Mouse (Mus musculus): ENCODE measurements around the gene Coro1b.
A peak's percentile ranks its signal among the peaks of the same experiment; 100 is the strongest.

The Coro1b gene

DNA sequence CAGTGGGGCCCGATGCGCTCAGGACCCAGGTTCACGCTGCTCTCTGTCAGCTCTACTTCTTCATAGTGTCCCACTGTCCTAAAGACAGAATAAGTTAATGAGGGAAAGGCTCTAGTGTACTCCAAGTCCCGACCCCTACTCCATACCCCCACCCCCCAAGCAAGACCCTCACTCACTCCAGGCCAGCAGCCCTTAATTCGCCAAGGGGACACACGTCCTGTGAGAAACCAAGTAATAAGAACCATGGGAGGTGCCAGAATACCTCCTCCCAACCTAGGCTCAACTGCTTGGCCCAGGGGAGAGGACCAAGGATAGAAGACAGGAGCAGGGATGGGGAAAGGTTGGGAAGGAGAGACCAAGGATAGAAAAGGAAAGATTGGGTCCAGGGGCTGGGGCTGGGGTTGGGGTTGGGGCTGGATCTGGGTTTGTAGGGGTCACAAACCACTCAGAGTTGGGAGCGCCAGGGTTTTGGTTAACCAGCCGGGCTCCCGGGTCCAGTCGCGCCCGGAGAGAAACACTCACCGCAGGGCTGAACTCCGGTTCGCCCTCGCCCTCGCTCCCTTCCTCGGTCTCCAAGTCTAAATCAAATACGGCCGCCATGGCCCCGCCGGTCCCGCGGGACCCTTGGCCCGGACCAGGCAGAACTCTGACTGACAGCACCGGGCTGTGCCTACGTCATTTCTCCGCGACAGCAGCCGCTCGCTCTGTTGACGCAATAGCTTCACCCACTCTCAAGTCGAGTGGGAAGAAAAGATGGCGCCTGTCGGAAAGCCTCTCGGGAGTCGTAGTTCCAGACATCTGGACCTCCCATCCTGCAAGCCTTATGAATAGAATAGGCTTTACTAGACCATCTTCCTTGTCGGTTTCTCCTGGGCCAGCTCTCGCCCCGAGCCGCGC, 14.5 kb downstream of the Coro1b start, which contains the start of gene Rps6kb2:
TSS of gene Rps6kb2 (minus strand) at position 709 of the 897 bp plus-strand sequence.
- DNase-seq, result peak; percentile 90 to 92

DNA sequence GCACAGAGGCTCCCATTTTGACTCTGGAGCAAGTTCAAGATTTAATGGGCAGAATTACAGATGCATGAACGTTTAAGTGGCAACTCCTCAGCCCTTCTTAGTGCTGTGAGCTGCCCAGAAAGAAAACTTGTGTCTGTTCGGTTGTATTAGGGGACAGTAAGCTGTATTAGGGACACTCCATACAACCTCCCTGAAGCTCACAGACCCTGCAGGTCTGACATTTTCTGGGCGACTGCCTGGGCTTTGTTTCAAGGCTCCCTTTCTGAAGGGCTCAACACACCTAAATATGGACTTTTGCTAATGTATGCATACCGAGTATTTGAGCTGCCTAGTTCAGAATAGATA, 15.1 kb downstream of the Coro1b start:
- DNase-seq, result no peak

DNA sequence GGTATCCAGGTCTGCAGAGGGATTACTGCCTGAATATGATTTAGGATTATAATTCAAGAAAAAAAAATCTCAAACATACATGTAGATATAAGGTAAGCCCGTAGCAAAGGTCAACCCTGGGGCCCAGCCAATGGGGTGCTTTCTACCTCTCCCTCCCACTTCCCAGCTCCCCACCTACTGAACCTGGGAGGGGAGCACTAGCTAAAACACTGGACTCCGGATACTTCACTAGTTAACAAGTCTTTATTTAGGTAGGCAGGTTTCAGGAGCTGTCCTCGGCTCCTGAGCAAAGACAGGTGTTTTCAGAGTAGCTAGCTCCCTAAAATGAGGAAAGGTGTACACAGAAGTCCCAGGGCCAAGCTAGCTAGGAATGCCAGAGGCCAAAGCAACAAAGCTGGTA, 15.7 kb downstream of the Coro1b start:
- no peak for DNase-seq

DNA sequence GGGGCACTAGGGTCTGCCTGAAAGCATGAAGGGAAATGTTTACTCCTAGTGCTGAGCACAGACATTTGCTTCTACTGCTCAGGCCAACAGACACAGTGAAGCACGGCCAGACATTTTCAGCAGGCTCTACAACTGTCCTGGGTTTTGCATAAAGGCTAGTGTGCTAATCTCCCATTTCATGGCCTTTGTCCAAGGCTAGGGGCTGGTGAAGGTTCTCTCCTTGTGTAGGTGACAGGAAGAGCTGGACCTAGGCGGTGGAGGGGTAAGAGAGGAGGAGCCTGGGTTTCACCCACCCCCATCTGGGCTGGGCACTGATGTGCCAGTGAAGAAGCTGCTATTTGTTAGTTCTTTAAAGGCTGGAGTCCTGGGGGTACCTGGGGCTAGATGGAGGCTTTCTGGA, 16.3 kb downstream of the Coro1b start:
- peak in 1 of 2 experiments; percentile 5 for DNase-seq

DNA sequence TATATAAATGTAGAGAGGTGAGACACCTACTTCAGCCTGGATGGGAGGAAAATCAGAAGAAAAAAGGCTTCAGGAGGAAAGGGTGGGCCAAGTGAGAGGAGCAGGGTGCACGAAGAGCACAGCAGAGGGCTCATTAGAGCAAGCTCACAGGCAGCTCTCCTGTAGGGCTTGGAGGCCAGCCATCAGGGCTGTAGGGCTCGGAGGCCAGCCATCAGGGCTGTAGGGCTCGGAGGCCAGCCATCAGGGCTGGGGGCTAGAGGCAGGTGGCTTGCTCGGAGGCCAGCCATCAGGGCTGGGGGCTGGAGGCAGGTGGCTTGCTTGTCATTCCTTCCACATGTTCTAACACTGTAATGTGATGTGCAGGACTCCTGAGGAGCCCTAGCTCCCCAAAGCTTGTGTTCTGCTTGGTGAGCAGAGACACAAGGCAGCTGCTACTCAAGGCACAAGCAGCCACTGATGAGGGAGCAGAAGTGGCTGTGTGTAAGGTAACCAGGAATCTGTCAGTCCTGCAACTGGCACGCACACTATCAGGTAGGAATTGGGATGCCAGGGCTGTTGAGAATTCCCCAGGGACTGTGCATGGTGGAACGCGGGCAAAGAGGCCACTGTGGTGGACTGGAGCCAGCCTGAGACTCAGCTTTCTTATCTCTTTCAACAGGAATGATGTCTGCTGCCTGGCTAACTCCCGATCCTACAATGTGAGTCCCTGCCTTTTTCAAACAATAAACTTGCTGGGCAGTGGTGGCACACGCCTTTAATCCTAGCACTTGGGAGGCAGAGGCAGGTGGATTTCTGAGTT, 18.5 kb downstream of the Coro1b start:
- peak in 1 of 2 experiments; percentile 5 for DNase-seq

DNA sequence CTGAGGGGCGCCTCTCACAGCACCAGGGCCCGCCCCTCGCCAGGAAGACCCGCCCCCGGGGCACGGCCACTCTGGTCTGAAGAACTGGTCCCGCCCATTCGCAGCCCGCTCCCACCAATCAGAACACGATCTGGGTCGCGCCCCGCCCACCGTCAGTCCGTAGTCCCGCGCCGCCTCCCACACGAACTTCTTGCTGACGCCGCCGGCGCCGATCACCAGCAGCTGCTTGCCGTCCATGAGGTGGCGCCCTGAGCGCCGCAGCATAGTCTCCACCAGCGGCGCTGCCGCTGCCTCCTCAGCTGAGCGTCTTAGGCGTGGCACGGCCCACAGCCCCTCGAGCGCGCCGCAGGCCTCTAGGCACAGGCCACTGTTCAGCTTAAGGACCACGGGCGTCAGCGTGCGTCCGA, 21.0 kb downstream of the Coro1b start:
- peak; percentile 99 to 100 for DNase-seq

DNA sequence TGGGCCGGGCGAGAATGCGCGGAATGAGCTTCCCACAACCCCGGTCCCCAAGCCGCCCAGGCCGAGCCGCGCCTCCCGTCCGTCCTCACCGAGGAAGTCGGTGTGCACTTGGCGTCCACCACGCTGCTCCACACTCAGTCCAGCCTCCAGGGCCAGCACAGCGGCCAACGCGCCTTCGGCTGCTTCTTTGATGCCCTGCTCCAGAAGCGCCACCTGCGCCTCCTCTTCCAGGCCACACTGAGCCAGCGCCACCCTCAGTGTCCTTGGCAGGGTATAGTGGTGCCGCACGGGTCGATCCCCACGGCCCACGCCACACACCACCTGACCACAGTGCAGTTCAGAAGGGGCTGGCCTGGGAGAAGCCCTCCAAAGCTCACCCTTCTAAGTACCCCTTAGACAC, 21.4 kb downstream of the Coro1b start:
- DNase-seq, result no peak

DNA sequence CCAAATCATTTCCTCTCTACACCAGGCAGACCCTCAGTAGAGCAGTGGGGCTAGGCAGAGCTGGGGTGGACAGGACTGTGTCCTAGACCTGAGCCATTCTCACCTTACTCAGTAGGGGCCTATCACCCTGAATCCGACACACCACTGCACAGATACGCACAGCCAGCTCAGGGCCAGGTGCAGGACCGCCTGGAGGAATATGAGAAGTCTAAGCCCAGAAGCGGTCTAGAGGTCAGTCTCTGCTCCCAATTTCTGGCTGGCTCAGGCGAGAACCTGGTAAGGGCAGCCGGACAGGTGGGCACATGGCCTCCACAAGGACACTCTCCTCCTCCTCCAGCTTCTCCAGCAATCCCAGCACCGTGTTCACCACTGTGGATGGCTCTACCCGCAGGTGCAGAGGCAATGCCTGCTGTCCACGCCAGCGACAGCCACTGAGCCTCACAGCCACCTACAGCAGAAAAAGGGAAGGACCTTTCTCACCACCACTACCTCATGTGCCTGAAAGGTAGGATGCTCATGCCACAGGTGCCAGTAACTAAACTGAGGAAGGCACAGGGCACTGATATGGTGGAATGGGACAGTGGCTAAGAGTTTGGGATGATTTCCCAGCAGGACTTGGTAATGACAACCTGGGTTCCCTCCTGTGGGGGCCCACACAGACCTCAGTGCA, 22.4 kb downstream of the Coro1b start:
- no peak for DNase-seq

DNA sequence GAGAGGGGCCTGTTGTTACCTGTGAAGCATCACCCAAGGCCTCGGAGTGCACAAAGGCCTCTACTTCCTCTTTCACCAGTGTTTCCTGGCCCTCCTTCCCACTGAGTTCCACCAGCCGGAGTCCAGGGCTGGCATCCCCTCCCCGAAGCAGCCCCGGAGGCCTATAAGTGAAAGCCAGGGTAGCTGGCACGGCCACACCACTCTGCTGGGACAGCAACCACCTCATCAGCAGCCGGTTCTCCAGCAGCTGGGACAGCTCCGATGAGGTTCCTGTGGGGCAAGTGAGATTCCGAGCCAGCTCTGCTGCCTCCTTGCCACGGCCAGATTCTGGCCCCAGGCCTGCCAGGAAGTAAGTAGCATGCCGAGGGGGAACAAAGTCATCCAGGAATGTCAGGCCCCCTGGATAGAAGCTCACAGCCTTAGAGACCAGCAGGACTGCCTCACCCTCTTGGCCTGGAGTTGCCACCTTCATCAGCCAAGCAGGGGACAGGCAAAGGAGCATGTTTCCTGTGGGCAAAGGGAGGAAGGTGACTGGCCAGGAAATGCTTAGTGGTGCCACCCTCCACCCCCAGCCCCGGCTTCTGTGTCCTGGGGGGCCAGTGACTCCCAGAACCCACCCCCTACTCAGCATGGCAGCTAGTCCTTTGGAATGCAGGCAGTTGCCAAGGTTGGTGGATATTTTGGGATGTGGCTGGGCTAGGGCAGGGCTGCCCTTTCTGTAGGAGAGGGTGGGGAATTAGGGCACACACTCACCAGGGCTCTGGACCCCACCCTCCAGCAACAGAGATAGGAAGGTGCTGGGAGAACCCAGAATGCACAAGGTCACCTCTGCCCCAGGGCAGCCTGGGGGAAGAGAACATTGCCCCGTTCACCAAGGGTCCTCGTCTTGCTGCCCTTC, 23.2 kb downstream of the Coro1b start:
- DNase-seq, result no peak

DNA sequence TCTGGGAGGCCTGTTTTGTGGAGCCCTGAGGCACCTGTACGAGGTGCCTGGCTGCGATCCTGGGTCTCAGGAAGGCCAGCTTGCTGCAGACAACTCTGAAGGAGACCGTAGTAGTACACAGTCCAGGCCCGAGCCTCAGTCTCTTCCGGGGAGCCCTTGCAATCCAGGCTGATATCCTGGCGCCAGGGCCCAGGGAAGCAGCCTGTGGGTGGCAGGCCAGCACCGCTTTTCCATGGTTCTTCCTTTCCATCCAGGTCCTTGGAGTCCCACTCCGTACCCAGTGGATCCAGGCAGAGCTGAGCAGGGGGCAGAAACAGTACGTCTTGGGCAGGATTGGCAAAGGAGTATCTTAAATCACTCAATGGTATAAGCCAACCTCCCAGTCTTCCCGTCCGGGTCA, 24.5 kb downstream of the Coro1b start:
- DNase-seq, result no peak

DNA sequence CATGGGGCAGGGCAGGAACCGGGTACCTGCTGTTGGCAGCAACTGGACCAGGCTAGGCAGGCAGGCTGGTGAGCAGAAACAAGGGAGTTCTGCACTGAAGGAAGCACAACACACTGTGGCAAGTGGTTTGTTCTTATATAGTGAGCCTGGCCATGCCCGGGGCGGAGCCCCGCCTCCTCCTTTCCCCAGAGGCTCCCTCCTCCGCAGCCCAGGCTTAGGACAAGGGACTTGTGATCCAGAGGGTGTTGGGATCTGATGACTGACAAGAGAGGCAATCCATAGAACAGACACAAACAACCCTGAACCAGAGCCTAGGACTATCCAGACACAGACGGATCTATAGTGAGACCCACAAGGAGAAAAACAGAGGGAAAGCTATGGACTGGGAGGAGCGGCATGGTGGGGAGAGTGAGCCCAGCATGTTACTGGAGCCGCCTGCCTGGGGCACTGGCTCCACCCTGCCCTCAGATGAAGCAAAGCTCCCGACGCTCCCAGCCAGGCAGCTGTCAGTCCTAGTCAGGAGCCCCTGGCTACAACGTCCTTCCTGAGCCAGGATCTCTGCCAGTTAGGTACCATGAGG, 27.0 kb downstream of the Coro1b start, which contains the start of gene Carns1:
TSS of gene Carns1 (minus strand) at position 112 of the 580 bp plus-strand sequence.
- no peak for DNase-seq

DNA sequence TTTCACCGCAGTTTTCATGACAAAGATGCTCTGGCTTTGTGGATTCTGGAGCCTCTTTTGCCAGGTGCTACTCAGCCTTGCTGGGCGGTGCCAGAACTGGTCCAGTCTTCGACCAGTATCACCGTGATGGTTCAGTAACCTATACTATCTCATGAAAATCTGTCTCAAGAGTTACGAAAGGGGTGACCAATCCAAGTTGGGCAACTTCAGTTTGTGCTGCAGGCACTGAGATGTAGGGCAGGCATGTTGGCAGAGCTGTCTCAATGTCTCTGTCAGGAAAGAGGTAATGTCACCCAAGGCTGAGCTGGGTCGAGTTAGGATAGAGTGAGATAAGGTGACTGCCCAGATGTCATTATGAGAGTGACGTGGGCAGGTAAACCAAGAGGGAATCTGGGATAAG, 32.0 kb downstream of the Coro1b start:
- no peak for DNase-seq

DNA sequence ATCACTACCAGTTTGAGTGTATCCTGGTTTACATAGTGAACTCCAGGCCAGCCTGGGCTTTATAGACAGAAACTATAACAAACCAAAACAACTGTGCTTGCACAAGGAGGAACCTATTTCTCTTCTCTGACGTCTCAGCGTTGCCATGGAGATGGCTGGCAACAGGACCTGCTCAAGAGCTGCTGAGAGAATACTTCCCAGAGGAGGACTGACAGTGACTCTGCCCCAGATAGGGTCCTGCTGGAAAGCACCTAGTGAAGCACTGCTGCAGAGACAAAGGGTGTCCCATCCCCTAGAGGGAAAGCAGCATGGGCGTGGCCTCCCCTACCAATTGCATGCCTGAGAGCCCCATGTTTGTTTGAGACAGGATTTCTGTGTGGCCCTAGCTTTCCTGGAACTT, 33.5 kb downstream of the Coro1b start:
- DNase-seq, result peak; percentile 60 to 66

DNA sequence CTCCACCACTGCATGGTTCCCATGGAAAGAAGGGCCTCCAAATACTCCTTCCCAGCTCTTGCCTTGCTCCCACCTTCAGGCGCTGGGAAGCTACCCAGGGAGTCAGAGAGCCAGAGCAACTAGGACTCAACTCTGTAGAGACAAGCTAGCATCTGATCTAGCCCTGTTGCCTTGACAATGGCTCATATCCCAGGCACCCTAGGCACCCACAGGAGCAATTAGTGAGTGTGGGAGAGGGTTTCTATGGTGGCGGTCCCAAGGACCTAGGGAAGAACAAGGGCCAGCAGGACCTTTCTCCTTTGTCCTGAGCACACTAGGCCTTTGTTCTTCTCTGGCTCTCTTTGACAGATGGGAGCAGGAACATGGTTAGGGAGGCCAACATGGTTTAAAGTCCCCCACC, 35.3 kb downstream of the Coro1b start:
- DNase-seq, result no peak

DNA sequence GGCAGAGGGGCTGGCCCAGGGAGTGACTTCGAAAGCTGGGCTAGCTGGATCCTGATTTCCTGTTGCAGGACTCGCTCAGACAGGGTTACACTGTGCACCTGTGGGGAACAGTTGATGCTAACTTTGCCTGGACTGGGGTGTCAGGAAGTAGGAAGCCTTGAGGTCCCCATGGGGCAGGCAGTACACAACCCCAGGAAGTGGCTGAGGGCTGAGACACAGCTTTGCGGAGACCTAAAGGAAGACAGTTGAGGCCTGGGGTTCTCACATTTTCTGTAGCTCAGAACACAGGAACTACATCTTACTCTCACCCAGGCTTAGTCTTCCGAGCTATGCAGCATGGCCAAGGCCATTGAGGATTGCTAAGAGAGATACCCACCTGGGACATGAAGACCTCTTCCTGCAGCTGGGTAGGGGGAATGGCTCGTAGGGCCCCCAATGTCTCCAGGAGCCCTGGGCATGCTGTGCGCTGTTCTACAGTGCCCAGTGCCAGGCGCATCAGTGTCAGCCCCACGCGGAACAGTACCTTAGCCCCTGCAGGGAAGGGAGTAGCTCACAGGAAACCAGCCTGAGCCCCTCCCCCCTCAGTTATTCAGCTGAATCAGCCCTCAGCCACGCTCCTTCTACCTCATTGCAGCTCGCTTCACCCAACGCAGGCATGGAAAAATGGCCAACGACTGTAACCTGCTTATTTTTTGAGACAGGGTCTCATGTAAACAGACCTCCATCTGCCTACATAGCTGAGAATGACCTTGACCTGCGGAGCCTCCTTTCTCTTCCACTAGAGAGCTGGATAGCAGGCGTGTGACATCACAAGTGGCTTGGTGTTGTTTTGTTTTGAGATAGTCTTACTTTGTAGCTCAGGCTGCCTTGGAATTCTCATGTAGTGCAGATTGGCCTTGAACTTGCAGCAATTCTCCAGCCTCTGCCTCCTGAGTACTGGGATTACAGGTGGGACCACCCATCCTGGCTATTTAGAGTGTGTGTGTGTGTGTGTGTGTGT, 36.9 kb downstream of the Coro1b start:
- peak; percentile 72 to 73 for DNase-seq

DNA sequence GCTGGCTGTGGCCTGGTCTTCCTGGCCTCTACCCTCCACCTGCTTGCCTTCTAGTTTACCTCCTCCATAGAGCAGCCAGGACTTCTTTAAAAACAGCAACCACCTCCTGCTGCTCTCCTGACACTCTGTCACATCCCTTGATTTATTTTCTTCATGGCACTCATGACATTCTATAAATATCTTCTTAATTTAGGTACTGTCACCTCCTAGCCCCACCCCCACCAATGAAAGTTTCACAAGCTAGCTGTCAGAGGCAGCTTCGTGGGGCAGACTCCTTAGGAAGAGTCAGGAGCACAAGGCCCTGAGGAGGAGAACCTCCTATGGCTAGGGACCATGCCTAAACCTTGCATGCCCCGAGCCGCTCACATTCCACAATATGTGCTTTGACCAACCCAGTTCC, 38.9 kb downstream of the Coro1b start:
- DNase-seq, result no peak

DNA sequence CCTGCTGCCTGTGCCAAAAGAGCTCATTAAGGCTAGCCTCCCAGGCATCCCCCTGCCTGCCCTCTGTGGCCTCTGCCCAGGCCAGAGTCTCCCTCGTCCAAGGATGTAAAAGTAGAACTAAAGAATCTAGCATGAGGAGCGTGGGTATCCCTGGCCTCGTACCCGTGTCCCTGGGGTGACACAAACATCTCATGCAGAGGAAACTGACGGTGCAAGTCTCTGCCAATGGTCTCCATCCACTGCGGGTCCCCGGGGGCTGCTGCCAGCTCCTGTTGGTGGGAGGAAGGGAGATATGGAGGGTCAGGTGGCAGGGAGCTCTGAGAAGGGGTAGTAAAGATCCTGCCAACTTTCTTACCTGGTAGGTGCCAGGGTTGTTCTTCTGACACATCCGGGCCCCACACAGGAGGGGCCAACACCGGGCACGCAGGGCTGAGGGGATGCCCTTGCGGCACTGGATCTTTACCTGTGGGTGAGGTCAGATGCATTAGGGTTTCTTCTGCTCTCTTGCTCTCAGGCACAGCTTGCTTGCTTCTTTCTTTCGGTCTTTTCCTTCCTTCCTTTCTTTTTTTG, 40.7 kb downstream of the Coro1b start:
- DNase-seq, result no peak

DNA sequence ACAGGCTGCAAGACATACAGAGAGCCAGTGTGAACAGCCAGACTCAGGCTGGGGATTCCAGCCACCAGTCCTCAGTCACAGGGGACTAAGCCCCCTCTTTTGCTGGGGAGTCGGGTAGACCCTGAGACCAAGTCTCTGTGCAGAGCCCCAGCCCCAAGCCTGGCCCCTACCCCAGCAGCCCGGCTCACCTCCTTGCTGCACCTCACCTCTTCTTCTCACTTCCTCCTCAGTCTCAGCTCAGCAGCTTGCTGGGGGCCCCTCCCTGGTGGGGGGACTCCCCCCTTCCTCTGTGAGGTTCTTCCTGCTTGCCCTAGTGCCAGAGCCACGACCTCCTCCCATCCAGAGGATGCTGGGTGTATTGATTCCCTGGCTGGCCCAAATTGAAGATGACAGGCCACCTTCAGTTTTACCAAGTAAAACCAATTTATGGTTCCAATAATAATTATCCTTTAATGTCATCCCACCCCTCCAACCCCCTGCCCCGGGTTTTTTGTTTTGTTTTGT, 42.5 kb downstream of the Coro1b start, which contains the start of gene Tbc1d10c:
TSS of gene Tbc1d10c (minus strand) at position 454 of the 504 bp plus-strand sequence.
- peak; percentile 83 to 88 for DNase-seq

DNA sequence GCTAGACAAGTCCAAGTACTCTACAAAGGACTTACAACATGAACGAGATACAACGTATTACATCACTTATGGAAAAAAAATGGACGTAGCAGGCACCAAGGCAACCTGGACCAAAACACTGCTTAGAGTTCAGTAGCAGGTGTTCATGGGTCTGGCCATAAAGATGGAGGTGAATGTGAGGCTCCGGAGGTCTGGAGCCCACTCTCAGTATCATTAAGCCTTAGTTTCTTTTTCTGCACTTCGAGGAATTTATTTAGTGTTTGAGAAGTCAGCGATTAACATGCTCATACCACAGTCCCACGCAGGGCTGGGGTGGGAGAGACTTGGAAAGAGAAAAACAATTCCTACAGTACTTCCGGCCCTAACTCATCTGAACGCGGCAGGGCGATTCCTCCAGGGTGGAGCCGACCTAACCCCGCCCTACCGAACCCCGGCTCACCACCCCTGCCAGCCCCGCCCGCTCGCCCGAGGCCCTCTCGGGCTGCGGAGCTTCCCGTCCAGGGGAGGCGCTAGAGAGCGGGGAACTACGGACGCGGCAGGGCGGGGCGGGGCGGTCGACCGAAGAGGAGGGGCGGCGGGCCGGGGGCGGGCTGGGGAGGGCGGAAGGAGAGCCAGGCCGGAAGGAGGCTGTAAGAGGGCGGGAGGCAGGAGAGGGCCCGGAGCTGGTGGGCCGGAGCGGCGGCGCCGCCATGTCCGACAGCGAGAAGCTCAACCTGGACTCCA, 43.3 kb downstream of the Coro1b start, which contains the start of gene Ppp1ca:
TSS of gene Ppp1ca (plus strand) at position 538 of the 723 bp plus-strand sequence.
- DNase-seq, result peak; percentile 95 to 97
